Mouse (Mus musculus): Measurements from ENCODE around the gene Nr2f6. TPM values are rescaled to one million over a fixed set of nuclear protein-coding genes. Genes with fewer than 3 reads are reported as not detected.

The Nr2f6 gene
- polyA plus RNA-seq (2017; shearing (Covaris generic)): 7.6 TPM

GRCm38 (mm10) chr8:71381421-71381970, at the start of gene Nr2f6:
Gene Nr2f6, minus strand, starts transcription at chr8:71381960.

GRCm38 (mm10) chr8:71405401-71406098, 23.8 kb upstream of the Nr2f6 start, which contains the start of gene Ankle1:
Gene Ankle1, plus strand, starts transcription at chr8:71406010.

GRCm38 (mm10) chr8:71396639-71397305, 15.0 kb upstream of the Nr2f6 start, which contains the start of gene Babam1:
Gene Babam1, plus strand, starts transcription at chr8:71396861.

GRCm38 (mm10) chr8:71395629-71396028, 13.9 kb upstream of the Nr2f6 start, which contains the start of gene Ushbp1:
Gene Ushbp1, minus strand, starts transcription at chr8:71395802.

GRCm38 (mm10) chr8:71371236-71371848, 10.4 kb downstream of the Nr2f6 start, which contains the start of gene Ocel1:
Gene Ocel1, plus strand, starts transcription at chr8:71371298.

GRCm38 (mm10) chr8:71366771-71367528, 14.8 kb downstream of the Nr2f6 start, which contains the start of gene Use1:
Gene Use1, plus strand, starts transcription at chr8:71366848.

Other genes with a start within 250 kb of the Nr2f6 start
- 54.4 TPM for gene Myo9b, start 109.2 kb downstream of the Nr2f6 start, polyA plus RNA-seq (2017; shearing (Covaris generic))
- 23.1 TPM for gene Haus8, start 109.0 kb downstream of the Nr2f6 start, polyA plus RNA-seq (2017; shearing (Covaris generic))
- gene Use1, start 15.1 kb downstream of the Nr2f6 start, polyA plus RNA-seq (2017; shearing (Covaris generic)): 185 TPM
- 17.4 TPM for gene Ocel1, start 10.7 kb downstream of the Nr2f6 start, polyA plus RNA-seq (2017; shearing (Covaris generic))
- 0.29 TPM for gene Ushbp1, start 13.8 kb upstream of the Nr2f6 start, polyA plus RNA-seq (2017; shearing (Covaris generic))
- gene Babam1, start 14.9 kb upstream of the Nr2f6 start, polyA plus RNA-seq (2017; shearing (Covaris generic)): 87.6 TPM
- 0.20 TPM for gene Ankle1, start 24.1 kb upstream of the Nr2f6 start, polyA plus RNA-seq (2017; shearing (Covaris generic))
- gene Abhd8, start 81.7 kb upstream of the Nr2f6 start, polyA plus RNA-seq (2017; shearing (Covaris generic)): 112 TPM
- gene Mrpl34, start 83.0 kb upstream of the Nr2f6 start, polyA plus RNA-seq (2017; shearing (Covaris generic)): 21.5 TPM
- 143 TPM for gene Dda1, start 87.2 kb upstream of the Nr2f6 start, polyA plus RNA-seq (2017; shearing (Covaris generic))
- gene Ano8, start 104.0 kb upstream of the Nr2f6 start, polyA plus RNA-seq (2017; shearing (Covaris generic)): 16.6 TPM
- 6.5 TPM for gene Gtpbp3, start 106.1 kb upstream of the Nr2f6 start, polyA plus RNA-seq (2017; shearing (Covaris generic))
- gene Plvap, start 129.8 kb upstream of the Nr2f6 start, polyA plus RNA-seq (2017; shearing (Covaris generic)): not detected
- gene Ccdc194, start 143.8 kb upstream of the Nr2f6 start, polyA plus RNA-seq (2017; shearing (Covaris generic)): not detected
- gene Bst2, start 155.5 kb upstream of the Nr2f6 start, polyA plus RNA-seq (2017; shearing (Covaris generic)): 108 TPM
- 65.2 TPM for gene Mvb12a, start 161.0 kb upstream of the Nr2f6 start, polyA plus RNA-seq (2017; shearing (Covaris generic))
- gene Tmem221, start 176.9 kb upstream of the Nr2f6 start, polyA plus RNA-seq (2017; shearing (Covaris generic)): 13.9 TPM
- 1.9 TPM for gene Nxnl1, start 184.6 kb upstream of the Nr2f6 start, polyA plus RNA-seq (2017; shearing (Covaris generic))
- gene Slc27a1, start 186.9 kb upstream of the Nr2f6 start, polyA plus RNA-seq (2017; shearing (Covaris generic)): 16.1 TPM
- gene Pgls, start 210.2 kb upstream of the Nr2f6 start, polyA plus RNA-seq (2017; shearing (Covaris generic)): 66.7 TPM
- 2.7 TPM for gene Fam129c, start 215.7 kb upstream of the Nr2f6 start, polyA plus RNA-seq (2017; shearing (Covaris generic))
- gene Colgalt1, start 229.0 kb upstream of the Nr2f6 start, polyA plus RNA-seq (2017; shearing (Covaris generic)): 30.3 TPM

Measured in effector memory CD4-positive, alpha-beta T cell, adult 7 months (primary cell).